Mouse (Mus musculus) brain, adult 2 months (tissue): ENCODE results near the gene Prr19.

ENCODE experiments used
- DNase-seq: peaks from one replicate; pipeline ENCODE4 v3.0.0; 2011; ENCODE audit warnings: low read depth, low spot score

The Prr19 gene

DNA sequence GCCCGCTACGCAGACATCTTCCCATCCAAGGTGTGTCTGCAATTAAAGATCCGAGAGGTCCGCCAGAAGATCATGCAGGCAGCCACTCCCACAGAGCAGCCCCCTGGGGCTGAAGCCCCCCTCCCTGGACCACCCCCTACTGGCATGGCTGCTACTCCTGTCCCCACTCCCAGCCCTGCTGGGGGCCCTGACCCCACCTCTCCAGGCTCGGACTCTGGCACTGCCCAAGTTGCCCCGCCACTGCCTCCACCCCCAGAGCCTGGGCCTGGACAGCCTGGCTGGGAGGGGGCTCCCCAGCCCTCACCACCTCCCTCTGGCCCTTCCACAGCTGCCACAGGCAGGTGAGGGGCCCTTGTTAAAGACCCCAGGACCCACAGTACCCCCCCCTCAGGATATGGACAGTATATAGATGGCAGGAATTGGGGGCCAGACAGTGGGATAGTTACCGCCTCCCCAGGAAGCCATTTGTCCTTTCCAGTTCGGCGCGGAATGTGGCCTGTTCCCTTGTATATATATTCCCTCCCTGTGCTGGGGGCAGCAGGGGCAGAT, 7.9 kb upstream of the Prr19 start:
- DNase-seq, result no peak

DNA sequence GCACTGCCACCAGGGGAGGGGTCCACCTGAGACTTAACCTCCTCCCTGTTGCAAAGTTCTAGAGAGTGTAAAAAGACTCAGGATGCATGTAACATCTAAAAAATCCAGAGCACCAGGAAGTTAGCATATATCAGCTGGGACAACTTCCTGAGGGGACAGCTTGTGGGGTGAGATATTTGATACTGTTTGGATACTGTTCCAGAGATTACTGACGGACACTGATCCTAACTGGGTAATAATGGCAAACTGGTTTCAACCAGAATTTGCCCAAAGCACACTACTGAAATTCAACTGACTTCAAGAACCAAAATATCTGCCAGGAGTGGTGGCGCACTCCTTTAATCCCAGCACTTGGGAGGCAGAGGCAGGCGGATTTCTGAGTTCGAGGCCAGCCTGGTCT, 6.7 kb upstream of the Prr19 start:
- no peak for DNase-seq

DNA sequence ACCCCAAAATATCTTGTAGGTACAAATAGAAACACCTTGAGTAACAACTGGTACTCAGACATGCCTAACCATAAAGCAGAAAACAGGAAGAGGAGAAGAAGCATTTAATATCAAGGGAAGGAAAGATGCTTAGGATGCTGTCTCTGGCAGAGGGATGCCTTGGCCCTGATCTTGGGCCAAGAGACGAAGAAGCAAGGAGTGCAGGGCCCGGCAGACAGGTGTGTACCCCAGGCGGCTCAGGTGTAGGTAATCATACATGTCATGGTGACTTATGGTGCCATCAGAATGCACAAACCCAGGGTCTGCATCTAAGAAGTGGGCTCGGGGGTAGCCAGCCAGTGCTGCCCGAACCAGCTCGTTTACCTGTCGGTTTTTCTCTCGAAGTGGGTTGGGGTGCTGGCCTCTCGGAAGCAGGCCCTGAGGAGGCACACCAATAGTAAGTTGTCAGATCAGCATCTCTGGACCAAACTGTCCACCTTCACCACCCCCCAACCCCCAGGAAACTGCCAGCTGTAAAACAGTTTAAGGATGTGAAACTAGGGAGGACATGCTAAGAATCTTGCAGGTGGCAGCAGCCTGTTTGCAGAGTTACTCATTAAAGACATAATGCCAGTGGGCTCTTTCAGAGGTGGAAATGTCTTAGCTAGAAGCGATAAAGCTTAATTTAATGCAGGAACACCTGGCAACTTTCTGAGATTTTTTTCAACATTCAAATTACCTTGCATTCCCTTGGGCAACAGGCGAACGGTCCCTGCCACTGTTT, 6.1 kb upstream of the Prr19 start:
- no peak for DNase-seq

DNA sequence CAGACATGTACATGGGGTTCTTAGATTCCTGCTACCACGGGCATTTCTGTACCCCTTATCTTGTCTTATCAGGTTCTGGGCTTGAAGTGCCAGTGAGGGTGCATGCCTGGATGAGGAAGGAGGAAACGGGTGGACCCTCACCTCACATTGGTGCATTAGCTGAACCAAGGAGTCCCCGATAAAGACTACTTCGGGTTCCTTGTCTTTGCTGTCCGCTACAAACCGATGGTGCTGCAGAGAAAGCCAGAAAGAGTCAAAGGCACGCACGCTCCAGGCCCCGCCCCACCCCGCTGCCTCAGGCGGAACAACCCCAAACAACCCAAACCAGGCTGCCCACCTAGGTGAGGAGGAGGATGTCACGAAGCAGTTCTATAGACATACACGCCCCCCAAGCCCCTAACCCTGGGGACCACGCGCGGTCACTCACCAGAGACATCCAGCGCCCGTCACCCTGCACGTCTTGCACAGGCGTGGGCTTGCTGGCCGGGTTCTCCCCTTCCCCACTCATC, 4.2 kb upstream of the Prr19 start:
- peak; percentile 33 for DNase-seq

DNA sequence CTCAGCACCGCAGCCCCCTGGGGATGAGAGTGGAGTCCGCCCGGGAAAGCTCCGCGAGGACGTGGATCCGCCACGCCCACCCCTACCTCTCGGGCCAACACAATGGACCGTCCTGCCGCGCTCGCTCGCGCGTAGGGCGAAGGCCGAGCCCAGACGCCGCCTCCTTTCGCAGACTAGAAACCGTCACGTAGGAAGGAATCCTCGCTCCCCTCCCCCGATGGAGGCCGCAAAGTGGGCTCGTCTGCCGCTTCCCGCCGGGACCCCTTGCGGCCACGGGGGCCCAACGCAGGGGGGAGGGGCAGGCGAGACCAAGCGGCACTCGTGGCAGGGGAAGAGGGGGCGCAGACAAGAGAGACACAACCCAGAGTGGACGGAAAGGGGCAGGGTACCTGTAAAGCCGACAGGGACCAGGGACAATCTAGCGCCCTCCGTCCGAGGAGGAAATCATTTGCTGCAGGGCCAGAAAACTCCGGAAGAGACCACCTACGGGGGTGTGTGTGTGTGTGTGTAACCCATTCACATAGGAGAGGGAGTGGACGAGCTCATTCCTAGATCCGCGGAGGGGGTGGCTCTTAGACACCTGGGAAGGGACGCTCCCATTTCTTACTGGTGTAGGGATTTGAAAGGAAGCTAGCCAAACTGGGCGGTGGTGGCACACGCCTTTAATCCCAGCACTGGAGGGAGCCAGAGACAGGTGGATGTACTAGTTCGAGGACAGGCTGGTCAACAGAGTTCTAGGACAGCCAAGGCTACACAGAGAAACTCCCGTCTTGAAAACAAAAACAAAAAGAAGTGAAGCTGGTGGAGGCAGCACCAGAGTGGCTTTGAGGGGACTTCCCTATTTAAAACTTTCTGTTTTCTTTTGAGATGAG, 3.5 kb upstream of the Prr19 start, which contains the start of gene Pafah1b3:
TSS of gene Pafah1b3 (minus strand) at position 533 of the 872 bp plus-strand sequence.
- DNase-seq, result peak; percentile 99

DNA sequence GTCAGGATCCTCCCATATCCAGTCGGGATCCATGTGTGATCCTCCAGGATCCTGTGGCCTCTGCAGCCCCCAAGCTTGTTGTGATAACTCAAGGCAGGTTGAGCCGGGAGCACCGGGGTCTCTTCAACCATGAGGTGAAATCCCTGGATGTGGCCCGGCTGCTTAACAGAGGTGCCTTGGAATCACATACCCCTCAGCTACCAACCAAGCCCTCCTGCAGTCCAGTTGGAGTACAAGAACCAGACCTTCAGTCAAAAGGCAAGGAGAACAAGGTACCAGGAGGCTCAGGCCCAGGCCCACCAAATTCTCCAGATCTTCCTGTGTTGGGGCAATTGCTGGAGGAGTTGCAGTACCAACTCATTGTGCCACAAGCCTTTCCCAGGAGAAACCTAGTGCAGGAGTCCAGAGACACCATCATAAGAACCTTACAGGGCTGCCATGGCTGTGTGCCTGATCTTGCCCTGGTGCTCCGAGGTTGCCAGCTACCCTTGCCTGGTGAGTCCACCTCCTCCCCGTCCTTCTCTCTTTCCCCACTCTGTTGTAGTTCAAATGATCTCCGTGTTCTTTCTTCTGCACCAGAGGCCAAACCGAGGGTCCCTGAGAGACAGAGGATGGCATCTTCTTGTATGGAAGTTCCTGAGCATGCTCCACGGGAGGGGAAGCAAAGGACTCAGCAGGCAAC, 1.9 kb downstream of the Prr19 start:
- DNase-seq, result no peak

DNA sequence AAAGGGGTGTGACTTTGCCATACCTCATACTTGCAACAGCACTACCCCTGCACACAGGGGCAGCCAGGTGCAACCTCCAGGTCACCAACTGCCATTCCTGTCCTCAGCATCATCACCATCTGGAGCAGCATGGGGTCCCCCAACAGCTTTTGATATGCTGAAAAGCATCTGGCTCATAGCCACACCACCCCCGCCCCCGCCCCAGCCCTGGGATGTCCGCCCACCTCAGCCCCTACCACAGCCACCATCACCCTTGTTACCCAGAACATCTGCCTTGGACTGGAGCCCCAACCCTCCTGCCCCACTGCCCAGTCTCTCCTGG, 2.4 kb downstream of the Prr19 start:
- DNase-seq, result no peak

DNA sequence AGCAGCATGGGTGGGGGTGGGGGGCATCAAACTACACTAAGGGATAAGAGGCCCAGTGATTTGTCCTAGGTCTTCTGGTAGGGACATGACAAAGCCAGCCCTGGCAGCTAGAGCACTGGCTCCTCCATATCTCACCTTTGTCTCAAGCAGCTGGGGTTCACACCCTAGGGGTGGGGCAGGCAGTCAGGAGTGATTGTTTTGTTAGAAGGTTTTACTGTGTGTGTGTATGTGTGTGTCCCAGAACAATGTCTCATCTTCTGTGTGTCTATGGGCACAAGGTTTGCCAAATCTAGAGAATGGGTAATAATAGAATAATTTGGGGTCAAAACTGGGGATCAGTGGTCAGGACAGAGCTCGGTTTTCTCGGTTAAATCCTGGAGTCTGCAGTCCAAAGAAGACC, 4.3 kb downstream of the Prr19 start:
- no peak for DNase-seq

DNA sequence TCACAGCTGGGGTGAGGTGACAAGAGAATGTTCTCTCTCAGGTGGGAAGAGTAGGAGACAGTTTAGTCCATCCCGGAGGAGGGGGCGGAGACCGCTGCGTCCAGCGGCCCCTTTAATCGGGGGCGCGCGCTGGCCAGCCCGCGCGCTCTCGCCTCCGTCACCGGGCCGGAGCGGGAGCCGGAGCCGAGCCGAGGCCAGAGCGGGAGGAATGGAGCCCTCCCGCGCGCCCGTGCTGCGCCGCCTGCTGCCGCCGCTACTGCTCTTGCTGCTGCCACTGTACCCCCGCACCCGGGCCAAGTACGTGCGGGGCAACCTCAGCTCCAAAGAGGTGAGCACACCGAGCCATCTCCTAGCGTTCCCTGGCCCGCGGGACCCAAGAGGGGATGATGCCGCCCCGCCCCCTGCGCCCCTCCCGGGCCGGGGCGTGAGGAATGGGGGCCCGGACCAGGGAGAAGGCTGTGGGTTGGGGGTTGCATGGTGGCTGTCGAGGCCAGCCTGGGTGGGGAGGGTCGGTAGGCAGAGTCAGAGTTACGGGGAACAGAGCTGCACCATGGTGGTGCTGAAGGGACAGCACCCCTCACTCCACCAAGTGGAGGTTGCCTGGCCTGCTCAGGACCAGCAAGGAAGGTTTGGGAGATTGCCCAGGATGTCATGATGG, 4.9 kb downstream of the Prr19 start, which contains the start of gene Tmem145:
TSS of gene Tmem145 (plus strand) at position 151 of the 658 bp plus-strand sequence.
- DNase-seq, result peak; percentile 71

DNA sequence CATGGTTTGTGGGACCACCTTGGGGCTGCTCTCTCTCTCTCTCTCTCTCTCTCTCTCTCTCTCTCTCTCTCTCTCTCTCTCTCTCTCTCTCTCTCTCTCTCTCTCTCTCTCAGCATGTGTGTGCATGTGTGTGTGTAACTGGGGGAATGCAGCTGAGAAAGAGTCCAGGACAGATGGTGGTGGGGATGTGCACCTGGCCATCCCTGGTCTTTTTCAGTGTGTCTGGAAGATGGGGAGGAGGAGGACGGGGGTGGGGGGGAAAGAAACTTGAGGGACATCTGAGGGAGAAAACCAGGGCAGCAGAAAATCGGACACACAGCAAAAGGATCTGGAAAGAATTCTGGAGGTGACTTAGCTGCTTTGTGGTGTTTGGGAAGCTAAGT, 5.4 kb downstream of the Prr19 start:
- DNase-seq, result peak; percentile 75

DNA sequence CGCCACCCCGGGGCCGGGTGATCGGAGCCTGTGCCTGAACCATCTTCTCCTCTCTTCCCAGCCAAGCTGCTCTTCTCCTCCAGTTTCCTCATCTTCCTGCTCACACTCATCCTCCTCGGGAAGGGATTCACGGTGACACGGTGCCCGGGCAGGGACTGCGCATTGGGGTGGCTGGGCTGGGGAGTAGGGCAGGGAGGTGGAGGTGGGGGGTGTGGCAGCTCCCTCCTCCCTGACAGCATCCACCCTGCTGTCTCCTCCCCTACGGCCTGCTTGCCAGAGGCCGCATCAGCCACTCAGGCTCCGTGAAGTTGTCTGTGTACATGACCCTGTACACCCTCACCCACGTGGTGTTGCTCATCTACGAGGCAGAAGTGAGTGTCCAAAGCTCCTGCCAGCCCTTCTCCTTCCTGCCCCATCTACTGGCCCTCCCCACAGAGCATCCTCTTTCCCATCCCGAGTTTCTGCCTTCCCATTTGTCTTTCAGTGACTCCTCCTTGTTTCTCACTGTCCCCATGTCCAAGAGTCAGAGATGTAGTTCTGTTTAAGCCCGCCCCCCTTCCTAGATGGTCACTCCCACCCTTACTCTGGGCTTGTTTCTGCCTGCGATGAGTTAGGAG, 7.6 kb downstream of the Prr19 start:
- DNase-seq, result no peak

DNA sequence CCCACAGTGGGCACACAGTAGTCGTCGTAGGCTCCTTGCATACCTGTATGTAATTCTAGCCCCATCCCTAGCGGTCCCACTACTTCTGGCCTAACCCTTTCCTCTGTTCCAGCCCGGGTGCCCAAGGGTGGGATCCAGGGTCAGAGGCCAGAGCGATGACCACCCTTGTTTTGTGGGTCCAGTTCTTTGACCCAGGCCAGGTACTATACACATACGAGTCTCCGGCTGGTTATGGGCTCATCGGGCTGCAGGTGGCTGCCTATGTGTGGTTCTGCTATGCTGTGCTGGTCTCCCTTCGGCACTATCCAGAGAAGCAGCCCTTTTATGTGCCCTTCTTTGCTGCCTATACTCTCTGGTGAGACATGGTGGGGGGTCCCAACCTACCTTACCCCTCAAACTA, 8.2 kb downstream of the Prr19 start:
- DNase-seq, result no peak

DNA sequence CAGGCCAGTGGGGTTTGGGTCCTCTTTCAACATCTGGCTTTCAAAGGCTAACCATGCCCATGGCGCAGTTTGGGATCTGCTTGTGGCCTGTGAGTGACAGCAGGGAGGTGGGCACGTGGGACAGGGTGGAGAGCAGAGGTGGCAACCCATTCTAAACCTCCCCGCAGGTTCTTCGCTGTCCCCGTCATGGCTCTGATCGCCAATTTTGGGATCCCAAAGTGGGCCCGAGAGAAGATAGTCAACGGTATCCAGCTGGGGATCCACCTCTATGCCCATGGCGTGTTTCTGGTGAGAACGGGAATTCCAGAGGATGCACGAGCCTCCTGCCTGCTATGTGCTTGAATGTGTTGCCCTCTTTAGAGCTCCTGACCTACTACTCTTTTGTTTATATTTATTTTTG, 10.0 kb downstream of the Prr19 start:
- no peak for DNase-seq

DNA sequence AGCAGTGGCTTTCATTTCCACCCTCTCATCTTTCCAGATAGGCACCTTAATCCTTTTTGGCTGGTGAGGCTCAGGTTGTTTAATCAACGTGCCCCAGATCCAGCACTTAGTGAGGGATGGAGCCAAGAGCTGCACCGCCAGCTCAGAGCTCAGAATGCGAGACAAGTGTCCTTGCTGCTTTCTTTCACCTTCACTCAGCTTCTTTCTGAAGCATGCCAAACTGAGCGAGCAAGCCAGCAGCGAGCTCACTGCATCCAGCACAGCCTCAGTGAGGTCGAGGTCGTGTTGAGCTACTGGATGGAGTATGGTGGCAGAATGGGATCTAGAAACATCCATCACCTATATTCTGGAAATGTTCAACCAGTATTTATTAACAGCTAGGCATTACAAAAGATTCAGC, 12.1 kb downstream of the Prr19 start:
- DNase-seq, result peak; percentile 43

DNA sequence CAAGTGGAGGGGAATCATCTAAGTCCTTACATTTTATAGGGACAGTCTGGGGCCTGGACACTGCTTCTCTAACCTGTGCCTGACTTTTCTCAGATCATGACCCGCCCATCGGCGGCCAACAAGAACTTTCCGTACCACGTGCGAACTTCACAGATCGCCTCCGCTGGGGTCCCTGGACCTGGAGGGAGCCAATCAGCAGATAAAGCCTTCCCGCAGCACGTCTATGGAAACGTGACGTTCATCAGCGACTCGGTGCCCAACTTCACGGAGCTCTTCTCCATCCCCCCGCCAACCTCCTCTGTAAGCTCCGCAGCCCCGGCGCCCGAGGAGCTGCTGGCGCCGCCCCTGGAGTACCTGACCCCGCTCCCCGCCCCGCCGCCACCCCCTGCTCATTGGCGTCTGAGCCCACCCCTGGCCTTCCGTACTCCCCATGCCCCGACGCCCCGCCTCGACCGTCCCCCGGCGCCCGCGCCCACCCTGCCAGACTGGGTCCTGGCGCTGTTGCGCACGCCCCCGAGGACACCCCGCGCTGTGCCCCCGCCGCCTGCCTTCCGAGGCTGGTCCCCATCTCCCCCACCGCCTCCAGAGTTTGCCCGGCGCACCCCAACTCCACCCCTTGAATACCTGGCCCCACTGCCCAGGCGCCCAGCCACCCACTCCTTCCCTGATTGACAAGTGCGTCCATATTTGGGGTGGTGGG, 13.5 kb downstream of the Prr19 start:
- DNase-seq, result no peak

DNA sequence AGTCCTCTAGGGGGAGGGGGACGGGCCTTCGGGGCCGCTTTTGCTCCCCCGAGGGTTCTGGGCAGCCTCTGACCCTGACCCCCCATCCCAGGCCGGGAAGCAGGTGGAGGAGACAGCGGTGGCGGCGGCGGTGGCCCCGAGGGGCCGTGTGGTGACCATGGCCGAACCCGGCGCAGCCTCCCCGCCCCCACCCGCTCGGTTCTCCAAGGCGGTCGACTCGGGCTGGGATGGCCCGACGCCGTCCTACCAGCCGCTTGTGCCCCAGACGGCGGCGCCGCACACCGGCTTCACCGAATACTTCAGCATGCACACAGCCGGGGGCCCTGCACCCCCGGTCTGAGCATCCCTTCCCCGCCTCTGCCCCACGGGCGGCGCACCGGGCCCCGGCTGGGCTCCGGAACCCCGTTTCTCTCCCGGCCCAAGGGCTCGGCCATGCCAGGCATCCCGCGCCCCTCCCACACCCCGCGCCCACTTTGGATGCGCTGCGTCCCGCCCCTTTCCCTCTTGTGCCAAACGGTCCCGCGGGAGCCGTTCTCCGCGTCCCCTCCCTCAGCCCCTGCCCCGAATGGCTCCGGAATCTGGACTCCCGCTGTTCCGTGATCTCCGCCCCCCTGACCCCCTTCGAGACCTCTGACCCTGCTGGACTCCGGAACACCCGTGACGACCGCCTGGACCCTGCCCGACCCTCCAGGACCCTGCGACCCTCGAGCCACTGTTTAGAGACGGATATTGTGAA, 14.3 kb downstream of the Prr19 start:
- DNase-seq, result no peak

DNA sequence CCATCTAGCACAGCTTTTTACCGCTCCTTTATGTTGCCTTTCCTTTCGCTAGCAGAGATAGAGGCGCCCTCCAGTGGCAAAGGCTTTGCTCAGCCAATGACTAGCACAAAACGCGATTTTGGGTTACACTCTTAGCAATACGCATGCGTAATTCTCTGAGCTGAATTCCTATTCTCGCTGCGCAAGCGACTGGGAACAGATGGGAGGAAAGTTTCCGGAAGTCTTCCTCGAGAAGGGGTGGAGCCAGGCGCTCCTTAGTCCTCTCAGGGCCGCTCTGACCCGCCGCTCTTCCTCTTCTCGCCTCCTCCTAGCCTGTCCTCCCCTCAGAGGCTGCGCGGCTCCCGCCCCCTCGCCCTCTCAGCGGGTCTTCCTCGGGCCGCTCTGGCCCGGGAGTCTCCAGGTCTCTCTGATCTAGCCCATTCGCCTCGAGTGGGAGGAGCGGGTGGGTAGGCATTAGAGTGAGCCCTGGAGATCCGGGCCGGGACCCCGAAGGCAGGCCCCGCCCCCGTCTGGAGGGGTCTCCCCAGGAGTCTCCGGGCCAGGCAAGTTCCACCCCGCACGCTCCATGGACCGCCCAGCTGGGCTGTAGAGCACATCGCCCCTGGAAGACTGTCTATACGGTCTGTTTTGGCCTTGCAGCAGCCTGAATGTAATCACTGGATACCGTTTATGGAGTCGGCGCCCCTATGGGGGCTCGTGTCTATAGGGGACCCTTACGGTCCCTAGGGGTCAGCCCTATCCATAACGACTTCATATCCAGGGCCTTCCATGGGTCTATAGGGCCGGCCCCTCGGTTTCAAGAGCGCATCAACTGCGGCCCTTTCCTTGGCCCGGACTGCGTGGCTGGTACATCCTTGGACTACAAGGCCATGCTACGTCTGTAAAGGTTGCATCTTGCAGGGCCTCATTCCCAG, 15.6 kb downstream of the Prr19 start, which contains the start of gene Megf8:
TSS of gene Megf8 (plus strand) at position 633 of the 914 bp plus-strand sequence.
- peak; percentile 100 for DNase-seq

DNA sequence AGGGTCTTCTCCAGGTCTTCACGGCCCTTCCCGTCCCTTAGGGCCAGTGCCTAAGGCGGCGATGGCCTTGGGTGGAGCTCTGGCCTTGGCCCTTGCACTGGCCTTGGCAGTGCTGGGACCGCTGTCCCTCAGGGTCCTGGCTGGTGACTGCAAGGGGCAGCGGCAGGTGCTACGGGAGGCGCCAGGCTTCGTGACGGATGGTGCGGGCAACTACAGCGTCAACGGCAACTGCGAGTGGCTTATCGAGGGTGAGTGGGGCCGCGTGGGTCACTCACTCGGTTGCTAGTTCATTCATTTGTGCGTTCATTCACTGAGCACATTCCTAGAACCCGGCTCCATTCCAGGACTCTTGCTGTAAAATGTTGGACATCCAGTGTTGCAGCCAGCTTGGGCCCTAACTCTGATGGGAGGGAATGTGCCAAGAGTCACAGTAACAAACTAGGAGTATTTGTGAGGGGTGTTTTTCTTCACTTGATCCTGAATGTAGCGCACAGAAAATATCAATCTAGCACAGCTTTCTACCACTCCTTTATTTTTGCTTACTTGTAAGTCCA, 16.3 kb downstream of the Prr19 start:
- peak; percentile 58 for DNase-seq
